Mouse (Mus musculus): ENCODE data around the gene Helb. TPM values are rescaled to one million over a fixed set of nuclear protein-coding genes. Genes with fewer than 3 reads are reported as not detected.
A peak's percentile ranks its signal among the peaks of the same experiment; 100 is the strongest.
"Not testable (repeated sequence)": the region's sequence is repeated elsewhere in the genome, so short reads cannot be mapped to it uniquely, and the experiment has no call there.

Gene Helb
- polyA plus RNA-seq, 1 experiment = 6.9 TPM

DNA sequence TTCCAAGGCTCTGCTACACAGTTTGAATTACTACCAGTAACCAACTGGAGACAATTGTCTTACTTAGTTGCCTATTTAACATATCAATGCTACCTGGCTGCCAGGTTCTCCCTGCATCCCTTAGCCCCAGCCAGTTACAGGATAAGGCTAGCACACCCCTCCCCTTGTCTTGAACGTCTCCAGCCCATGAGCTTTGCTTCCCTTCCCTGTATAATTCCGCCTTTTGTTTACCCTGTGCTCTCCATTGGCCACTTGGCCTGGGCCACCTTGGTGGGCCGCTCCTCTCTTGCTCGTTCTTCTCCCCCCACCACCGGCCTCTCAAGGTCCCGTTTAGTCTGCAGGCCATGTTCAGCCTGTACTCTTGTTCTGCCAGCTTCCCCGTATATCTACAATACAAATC, 1.7 kb upstream of the Helb start:
- Histone ChIP-seq H3K4me1 (ENCODE audit: control insufficient read depth, insufficient read depth, low read length) (peaks cover 3% of the 10 kb centered on the region; the same call in 1 of the 2 replicates), H3K27me3 (replicated peaks; ENCODE audit: control insufficient read depth, insufficient read depth, low read length) (no peaks in the 10 kb centered on the region), H3K4me3 (ENCODE audit: insufficient read depth, low read depth, low read length) (no peak overlapping the region), H3K27ac (ENCODE audit: insufficient read depth, low read depth, low read length) (no peak overlapping the region), H3K36me3 (ENCODE audit: control insufficient read depth, insufficient read depth, low read length) (no peaks in the 10 kb centered on the region)
- no peak for DNase-seq
- WGBS = 79% methylated on average over 7 of the region's 7 CpGs
- TF ChIP-seq CTCF (conservative IDR thresholded peaks at IDR 0.05; ENCODE audit: insufficient read depth, insufficient read length, low read depth, low read length) (no peak), POLR2A (IDR thresholded peaks at IDR 0.05; ENCODE audit: low read depth, low read length) (no peak)

DNA sequence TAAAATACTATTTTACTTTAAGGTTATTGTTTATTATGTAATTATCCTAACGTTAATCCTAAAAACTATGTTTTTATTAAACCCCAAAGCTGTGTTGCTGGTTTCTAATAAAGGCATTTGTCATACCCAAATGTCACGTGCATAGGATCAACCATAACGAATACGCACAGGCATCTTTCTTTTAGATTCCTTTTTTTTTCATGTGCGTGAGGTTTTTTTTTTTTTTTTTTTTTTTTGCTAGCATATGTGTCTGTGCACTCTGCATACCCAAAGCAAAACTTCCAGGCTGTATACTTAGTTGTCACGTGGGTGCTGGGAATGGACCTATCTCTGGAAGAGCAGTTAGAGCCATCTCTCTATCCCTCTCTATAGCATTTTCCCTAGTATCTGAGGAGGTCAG, 1.2 kb upstream of the Helb start:
- no peak for TF ChIP-seq POLR2A (IDR thresholded peaks at IDR 0.05; ENCODE audit: low read depth, low read length)
- no peak for TF ChIP-seq CTCF (conservative IDR thresholded peaks at IDR 0.05; ENCODE audit: insufficient read depth, insufficient read length, low read depth, low read length)
- H3K27ac ChIP-seq (ENCODE audit: insufficient read depth, low read depth, low read length) = no peak overlapping the region
- WGBS = 89% methylated on average over 6 of the region's 6 CpGs

DNA sequence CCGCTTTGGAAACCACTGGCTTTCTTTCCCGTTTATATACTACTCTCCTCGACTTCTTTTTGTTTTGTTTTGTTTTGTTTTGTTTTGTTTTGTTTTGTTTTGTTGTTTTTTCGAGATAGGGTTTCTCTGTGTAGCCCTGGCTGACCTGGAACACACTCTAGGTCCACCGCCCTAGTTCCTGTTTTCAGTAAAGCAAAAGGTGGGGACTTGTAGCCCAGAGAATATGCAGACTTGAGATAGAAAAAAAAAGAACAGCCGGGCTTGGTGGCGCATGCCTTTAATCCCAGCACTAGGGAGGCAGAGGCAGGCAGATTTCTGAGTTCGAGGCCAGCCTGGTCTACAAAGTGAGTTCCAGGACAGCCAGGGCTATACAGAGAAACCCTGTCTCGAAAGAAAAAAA, 695 bp upstream of the Helb start:
- not testable (repeated sequence) for DNase-seq

More for the DNA sequence above, 1.2 kb upstream of the Helb start:
- Histone ChIP-seq H3K27me3 (replicated peaks; ENCODE audit: control insufficient read depth, insufficient read depth, low read length) (no peaks in the 10 kb centered on the region), H3K36me3 (ENCODE audit: control insufficient read depth, insufficient read depth, low read length) (no peaks in the 10 kb centered on the region), H3K4me1 (ENCODE audit: control insufficient read depth, insufficient read depth, low read length) (peaks cover 3% of the 10 kb centered on the region; the same call in 1 of the 2 replicates), H3K4me3 (ENCODE audit: insufficient read depth, low read depth, low read length) (no peak overlapping the region)
- no peak for DNase-seq

DNA sequence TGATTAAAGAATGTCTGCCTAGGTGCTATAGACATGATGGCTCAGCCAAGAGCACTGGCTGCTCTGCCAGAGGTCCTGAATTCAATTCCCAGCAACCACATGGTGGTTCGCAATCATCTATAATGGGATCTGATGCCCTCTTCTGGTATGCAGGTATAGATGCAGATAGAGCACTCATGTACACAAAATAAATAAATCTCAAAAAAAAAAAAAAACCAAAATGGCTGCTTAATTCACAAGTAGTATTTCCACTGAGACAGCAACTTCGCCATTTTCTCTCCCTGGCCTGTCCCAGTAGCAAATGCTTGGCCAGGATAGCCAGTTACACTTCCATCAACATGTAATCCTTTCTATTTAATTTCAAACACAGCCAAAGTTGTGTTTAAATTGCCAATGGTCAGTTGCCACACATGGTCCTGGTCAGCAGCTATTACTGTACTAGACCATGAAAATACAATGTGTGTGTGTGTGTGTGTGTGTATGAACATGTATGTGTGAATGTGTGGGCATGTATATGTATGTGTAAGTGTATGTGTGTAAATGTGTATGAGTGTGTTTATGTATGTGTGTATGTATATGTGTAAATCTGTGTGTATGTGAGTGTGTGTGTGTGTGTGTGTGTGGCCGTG, 982 bp downstream of the Helb start:
- 0 out of 2 replicates have a peak overlapping the region, but pooled peaks have one; percentile 56 for H3K27ac ChIP-seq (ENCODE audit: insufficient read depth, low read depth, low read length)
- H3K4me3 ChIP-seq (ENCODE audit: insufficient read depth, low read depth, low read length) = peak overlapping the region; percentile 75
- H3K4me1 ChIP-seq (ENCODE audit: control insufficient read depth, insufficient read depth, low read length) = peaks cover 3% of the 10 kb centered on the region; the same call in 1 of the 2 replicates
- WGBS = 73% methylated on average over 3 of the region's 3 CpGs
- no peaks in the 10 kb centered on the region for H3K27me3 ChIP-seq (replicated peaks; ENCODE audit: control insufficient read depth, insufficient read depth, low read length)
- no peak for DNase-seq
- no peak for TF ChIP-seq CTCF (conservative IDR thresholded peaks at IDR 0.05; ENCODE audit: insufficient read depth, insufficient read length, low read depth, low read length)
- TF ChIP-seq POLR2A (IDR thresholded peaks at IDR 0.05; ENCODE audit: low read depth, low read length) = no peak
- H3K36me3 ChIP-seq (ENCODE audit: control insufficient read depth, insufficient read depth, low read length) = no peaks in the 10 kb centered on the region

More for the DNA sequence above, 695 bp upstream of the Helb start:
- not testable (repeated sequence) for H3K4me1 ChIP-seq (ENCODE audit: control insufficient read depth, insufficient read depth, low read length); H3K27me3 ChIP-seq (replicated peaks; ENCODE audit: control insufficient read depth, insufficient read depth, low read length); H3K4me3 ChIP-seq (ENCODE audit: insufficient read depth, low read depth, low read length); H3K36me3 ChIP-seq (ENCODE audit: control insufficient read depth, insufficient read depth, low read length); H3K27ac ChIP-seq (ENCODE audit: insufficient read depth, low read depth, low read length)
- WGBS = 60% methylated on average over 9 of the region's 9 CpGs

DNA sequence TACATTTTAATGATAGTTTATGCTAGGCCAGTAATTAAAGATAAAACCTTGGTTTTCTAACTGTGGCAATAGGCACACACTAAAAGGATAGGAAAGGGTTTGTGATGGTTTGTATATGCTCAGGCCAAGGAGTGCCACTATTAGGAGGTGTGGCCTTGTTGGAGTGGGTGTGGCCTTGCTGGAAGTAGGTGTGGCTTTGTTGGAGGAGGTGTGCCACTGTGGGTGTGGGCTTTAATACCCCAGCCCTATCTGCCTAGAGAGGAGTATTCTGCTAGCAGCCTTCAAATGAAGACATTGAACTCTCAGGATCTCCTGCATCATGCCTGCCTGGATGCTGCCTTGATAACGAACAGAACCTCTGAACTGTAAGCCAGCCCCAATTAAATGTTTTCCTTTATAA, 12.0 kb downstream of the Helb start:
- Histone ChIP-seq H3K36me3 (ENCODE audit: control insufficient read depth, insufficient read depth, low read length) (peaks cover 6% of the 10 kb centered on the region; the same call in 1 of the 2 replicates), H3K4me3 (ENCODE audit: insufficient read depth, low read depth, low read length) (no peak overlapping the region), H3K27me3 (replicated peaks; ENCODE audit: control insufficient read depth, insufficient read depth, low read length) (no peaks in the 10 kb centered on the region), H3K27ac (ENCODE audit: insufficient read depth, low read depth, low read length) (no peak overlapping the region), H3K4me1 (ENCODE audit: control insufficient read depth, insufficient read depth, low read length) (peaks cover 5% of the 10 kb centered on the region; the same call in 1 of the 2 replicates)
- DNase-seq = no peak
- no peak for TF ChIP-seq POLR2A (IDR thresholded peaks at IDR 0.05; ENCODE audit: low read depth, low read length)
- no peak for TF ChIP-seq CTCF (conservative IDR thresholded peaks at IDR 0.05; ENCODE audit: insufficient read depth, insufficient read length, low read depth, low read length)
- WGBS = 92% methylated on average over 1 of the region's 1 CpGs

DNA sequence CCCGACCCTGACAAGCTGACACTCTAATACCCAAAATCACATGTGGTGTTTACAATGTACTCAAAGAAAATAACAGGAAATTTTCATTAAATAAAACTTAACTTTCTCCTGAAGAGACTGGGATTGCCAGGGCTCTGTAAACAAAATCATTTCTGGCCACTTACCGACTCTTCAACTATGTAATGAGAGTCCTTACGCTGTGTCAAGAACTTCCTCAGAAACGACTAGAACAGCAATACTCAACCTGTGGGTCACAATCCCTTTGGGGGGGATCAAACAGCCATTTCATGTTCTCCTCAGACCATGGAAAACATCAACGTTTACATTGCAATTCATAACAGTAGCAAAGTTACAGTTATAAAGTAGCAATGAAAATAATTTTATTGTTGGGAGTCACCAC, 15.2 kb downstream of the Helb start:
- Histone ChIP-seq H3K27ac (ENCODE audit: insufficient read depth, low read depth, low read length) (no peak overlapping the region), H3K36me3 (ENCODE audit: control insufficient read depth, insufficient read depth, low read length) (peaks cover 9% of the 10 kb centered on the region), H3K4me3 (ENCODE audit: insufficient read depth, low read depth, low read length) (no peak overlapping the region), H3K27me3 (replicated peaks; ENCODE audit: control insufficient read depth, insufficient read depth, low read length) (no peaks in the 10 kb centered on the region), H3K4me1 (ENCODE audit: control insufficient read depth, insufficient read depth, low read length) (peaks cover 10% of the 10 kb centered on the region; the same call in 1 of the 2 replicates)
- DNase-seq = no peak
- no peak for TF ChIP-seq POLR2A (IDR thresholded peaks at IDR 0.05; ENCODE audit: low read depth, low read length)
- no peak for TF ChIP-seq CTCF (conservative IDR thresholded peaks at IDR 0.05; ENCODE audit: insufficient read depth, insufficient read length, low read depth, low read length)
- 82% methylated on average over 5 of the region's 5 CpGs for WGBS

DNA sequence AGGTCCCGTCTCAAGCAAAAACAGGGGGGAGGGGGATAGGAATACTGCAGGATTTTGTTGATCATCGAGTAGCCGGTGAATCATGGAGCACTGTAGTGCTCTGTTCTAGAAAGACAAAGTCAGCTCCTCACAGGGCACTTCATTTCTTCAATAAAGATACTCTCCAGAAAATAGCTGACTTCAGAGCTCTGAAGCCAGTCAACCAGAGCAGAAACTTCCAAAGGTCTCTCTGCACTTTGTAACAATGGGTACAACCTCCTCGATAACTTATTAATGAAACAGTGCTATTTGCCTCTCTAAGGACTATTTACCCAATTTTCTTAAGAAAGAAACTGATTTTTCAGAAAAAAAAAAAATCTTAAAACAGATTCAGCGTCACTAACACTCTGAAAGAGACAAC, 17.1 kb downstream of the Helb start:
- H3K27me3 ChIP-seq (replicated peaks; ENCODE audit: control insufficient read depth, insufficient read depth, low read length) = no peaks in the 10 kb centered on the region
- H3K4me1 ChIP-seq (ENCODE audit: control insufficient read depth, insufficient read depth, low read length) = peaks cover 10% of the 10 kb centered on the region; the same call in 1 of the 2 replicates
- H3K36me3 ChIP-seq (ENCODE audit: control insufficient read depth, insufficient read depth, low read length) = peaks cover 9% of the 10 kb centered on the region
- TF ChIP-seq CTCF (conservative IDR thresholded peaks at IDR 0.05; ENCODE audit: insufficient read depth, insufficient read length, low read depth, low read length) = no peak
- no peak for TF ChIP-seq POLR2A (IDR thresholded peaks at IDR 0.05; ENCODE audit: low read depth, low read length)
- DNase-seq = peak; percentile 81
- H3K27ac ChIP-seq (ENCODE audit: insufficient read depth, low read depth, low read length) = peak overlapping the region; percentile 89
- 62% methylated on average over 5 of the region's 5 CpGs for WGBS
- H3K4me3 ChIP-seq (ENCODE audit: insufficient read depth, low read depth, low read length) = no peak overlapping the region
